Mouse (Mus musculus) CD4-positive, CD25-positive, alpha-beta regulatory T cell, adult 4 months (primary cell): ENCODE measurements at regions not wholly inside any gene's neighbourhood (a gene's known extent, or its start where the extent isn't known, plus 50 kb on each side); places are given as distances from the start of the nearest gene placed in this dataset.

Source experiments
- ATAC-seq: one replicate; pipeline ENCODE4 v1.8.0; 2017

DNA sequence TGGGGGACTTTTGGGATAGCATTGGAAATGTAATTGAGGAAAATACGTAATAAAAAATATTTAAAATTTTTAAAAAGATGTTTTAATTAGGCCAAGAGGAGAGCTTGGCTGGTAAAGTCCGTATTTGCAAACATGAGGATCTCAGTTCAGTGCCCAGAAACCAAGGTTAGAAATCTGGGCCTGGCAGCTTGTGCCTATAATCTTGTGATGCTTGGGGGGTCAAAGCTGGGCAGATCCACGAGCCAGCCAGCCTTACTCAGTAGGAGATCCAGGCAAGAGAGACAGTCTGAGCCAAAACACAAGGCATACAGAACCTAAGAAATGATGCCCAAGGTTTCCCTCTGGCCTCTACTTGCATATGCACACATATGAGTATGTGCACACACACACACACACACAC lies 54.1 kb upstream of the Cxadr start:
- ATAC-seq, result no peak

DNA sequence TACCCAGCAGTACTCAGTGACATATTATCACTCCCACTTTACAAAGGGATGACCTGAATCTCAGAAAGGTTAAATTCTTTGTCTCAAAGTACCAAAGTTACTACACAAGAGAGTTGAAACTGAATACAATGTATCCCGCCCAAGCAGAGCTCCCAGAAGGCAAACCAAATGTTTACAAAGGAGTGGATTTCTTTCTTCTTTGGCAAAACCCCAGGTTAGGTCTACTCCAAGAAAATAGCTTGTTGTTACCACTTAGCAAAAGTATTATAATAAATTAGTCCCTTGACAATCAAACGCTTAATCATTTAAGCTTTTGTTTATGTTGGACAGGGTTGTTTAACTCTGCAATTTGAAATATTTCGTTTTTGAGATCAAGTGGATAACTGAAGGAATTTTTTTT lies 58.6 kb upstream of the Cxadr start:
- no peak for ATAC-seq

DNA sequence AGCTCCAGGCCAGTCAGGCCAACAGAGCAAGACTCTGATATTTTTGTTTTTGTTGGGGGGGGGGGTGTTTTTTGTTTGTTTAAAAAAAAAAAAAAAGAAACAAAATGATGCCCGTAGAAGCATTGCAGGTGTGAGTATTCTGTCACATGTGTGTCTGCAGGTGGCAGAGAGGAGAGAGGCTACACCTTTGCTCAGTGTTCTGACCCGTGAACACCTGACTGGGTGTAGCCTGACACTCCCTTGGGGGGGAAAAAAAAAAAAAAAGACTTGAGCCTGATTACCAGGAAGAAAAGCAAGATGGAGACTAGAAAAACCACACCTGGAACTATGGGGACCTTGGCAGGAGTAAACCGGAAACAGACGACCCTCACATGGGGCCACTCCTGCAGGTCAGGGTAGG lies 61.1 kb upstream of the Cxadr start:
- no peak for ATAC-seq

DNA sequence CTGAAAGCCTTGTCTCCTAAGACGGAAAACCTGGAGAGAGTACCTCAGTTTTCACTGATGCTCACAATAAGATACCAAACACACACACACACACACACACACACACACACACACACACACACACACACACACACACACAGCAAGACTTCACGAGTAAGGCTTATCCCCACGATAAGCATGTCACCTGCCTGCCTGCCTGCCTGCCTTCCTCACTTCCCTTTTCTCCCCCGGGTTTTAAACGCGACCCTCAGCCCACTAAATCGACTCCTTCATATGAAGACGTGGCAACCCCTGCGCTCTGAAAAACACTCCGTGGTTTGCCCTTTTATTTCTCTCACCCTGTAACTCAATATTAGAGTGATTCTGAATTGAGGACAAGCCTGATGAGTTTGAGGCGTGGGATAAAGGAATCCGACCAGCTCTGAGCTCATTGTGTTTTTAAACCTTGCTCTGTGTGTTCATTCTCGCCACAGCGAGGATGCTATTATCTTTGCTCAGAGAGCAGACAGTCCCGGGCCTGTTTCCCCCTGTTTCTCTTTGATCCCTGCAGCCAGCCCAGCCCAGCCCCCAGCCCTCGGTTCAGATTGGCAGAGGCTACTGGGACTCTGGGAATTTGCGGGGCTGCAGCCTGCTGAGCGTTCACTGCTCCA lies 63.1 kb upstream of the Cxadr start:
- ATAC-seq, result peak; percentile 21

DNA sequence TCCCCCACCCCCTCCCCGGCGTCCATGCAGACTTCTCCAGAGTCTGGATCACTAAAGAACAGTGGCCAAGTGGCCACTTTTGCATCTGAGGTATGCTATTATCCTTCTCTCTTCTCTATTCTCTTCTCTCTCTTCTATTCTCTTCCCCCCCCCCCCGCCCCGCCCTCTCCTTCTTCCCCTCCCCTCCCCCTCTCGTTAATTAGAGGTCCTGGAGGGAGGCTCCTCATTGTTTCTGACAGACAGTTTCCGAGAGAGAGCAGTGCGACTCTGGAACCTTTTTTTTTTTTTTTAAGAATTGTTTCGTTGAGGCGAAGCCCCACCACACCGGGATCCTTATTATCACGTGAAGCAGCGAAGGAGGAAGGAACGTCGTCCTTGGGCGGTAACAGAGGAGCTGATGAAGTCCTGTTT lies 63.6 kb upstream of the Cxadr start:
- peak; percentile 13 for ATAC-seq

DNA sequence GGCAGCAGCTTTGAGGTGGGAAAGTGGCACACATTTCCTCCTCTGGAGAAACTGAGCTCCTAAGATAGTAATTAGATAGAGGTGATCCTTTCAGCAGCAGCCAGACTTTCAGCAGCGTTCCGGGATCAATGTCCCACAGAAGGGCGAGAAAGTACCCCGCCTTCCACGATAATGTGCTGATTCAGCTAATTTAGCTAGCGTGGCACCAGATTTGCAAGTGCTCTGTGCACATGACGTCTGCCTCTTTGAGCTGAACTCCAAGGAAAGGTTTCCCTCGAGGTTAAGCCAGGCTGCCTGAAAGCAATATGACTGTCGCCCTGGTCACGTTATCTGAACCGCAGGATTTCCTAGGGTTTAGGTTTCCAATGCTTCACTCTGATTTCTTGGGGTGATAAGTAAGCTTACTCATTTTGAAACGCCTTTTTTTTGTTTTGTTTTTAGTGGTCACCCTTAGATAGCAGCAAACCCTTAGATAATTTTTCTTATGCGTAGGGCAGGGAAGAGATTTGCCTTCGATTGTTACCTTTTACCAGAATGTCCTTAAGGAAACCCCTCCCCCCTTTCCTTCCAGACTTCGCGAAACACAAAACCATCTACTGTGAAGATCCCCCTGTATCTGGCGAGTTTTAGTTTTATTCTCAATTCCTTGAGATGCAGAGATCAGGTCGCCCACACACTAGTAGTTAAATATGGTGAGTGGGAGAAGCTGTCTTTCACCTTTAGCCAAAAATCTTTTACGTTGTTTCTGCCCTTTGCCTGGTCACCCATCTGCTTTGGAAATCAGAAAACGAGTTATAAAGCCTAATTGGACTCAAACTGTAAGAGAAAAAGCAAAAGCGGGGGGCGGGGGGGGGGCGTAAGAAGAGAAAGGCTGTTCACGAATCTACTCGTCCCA lies 64.3 kb upstream of the Cxadr start:
- ATAC-seq, result peak; percentile 55

DNA sequence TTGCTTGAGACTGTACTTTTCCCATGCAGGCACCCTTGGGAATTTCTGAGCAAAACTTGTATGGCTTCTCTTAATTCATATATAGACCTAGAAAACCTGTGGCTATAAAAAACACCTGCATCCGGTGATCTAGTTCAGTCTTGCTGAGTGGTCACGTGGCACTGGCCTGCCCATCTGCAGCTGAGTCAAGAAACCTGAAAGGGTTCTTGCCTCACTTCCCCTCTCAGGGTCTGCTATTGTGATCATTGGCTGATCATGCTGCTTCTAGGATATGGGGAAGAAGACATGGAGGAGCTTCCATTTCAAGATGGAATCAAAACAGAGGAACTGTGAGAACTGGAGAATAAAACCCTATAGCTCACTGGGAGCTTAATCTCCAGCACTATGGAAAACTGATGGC lies 69.1 kb upstream of the Cxadr start:
- no peak for ATAC-seq

DNA sequence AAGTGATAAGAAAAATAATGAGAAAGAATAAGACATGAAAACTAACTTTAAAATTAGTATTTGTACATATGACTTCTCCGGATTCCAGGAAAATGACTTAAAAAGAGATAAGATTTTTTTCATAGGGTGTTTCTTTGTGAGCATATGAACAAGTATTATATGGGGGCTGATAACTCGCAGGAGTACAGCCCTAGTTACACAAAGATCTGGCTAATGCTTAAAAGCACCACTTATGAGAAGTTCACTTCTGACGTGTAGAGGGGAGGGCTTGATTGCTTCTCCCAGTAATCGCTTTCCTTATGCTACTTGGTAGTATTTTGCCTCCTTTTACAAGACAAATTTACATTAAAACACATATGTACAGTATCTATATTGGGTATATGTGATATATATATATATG lies 72.3 kb upstream of the Cxadr start:
- ATAC-seq, result no peak

DNA sequence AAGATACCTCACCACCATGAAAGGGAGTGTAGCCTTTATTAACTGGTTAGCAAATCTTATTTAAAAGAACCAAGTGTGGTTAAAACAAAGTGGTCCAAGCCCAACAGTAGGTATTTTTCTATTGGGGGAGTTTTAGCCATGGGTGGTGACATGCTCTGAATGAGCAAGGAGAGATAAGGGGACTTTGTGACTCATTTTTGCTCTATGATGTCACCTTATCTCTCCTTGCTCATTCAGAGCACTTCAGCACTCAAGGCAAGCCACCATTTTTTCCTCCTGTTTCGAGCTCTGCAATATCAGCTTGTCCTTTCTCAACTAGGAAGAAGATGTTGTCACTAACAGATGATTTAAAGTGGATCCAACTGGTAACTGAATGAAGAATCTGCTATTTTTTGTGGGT lies 78.9 kb upstream of the Cxadr start:
- ATAC-seq, result no peak

DNA sequence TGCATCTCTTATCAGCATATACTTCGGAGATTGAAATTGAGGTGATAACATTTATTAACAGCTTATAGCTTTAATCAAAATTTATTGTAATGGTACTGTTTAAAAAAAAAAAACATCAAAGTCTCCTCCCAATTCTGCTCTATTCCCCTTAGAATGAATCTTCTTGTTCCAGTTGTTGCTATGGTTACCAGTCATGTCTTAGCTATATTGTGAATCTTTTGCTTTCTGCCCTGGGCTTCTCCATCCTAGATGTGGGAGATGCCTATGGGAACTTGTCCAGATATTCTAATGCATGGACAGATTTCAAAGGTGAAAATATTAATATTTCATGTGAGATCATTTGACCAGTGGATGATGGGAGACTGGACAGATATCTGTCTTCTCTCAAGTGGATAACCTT lies 79.5 kb upstream of the Cxadr start:
- ATAC-seq, result no peak

DNA sequence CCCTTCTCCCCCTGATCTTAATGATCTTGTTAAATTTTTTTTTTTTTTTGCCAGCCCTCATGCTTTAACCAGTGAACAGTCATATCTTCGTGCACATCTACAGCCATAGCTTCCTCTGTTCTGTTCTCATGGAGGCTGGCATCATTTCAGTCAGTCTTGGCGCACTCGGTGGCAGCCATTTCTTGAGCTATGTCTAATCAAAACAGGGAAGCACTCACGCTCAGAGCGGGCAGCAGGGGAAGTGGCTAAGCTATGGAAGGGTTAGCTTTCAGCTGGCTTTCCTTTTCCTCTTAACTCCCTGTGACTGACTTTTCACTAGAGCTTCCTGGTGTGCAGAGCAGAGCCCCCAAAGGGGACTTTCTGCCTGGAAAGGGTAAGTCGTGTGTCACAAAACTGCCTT lies 83.7 kb upstream of the Cxadr start:
- peak; percentile 53 for ATAC-seq

DNA sequence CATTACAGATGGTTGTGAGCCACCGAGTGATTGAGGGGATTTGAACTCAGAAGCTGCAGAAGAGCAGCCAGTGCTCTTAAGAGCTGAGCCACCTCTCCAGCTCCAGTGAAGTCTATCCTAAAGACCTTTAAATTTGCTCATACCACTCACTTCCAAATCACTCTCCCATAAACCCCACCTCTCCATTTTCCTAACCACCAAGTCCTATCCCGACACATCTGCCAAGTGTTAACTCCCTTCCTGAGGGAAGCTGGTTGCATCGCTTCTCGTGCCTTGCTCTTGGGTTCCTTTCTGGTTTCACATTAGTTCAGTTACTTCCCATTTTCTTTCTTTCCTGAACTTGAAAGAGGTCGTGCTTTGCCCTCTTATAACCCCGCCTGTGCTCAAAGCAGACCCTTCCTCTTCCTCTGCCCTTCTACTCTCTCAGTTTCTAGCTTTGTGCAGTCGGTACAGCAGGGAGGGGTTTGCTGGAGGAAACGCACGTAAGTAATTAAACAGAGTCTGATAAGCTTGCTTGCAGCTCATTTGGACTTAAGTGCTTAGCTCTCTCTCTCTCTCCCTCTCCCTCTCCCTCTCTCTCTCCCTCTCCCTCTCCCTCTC lies 84.4 kb upstream of the Cxadr start:
- peak; percentile 63 for ATAC-seq

DNA sequence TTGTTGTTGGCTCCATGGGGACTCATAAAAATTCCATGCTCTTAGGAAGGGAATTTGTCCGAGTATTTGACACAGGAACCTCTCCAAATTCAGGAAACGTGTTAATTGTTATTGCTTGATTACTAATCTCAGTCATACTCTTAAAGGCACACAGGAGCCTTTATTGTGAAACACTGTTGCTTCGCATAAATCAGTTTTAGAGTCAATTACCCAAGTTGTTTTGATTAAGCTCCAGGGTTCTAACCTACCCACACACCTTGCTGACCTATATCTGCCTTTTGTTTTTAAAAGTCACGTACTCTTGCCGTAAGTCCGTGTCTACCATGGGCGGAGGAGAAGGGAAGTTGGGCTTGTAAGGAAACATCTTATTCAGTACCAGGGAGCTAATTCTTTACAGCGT lies 89.6 kb upstream of the Cxadr start:
- no peak for ATAC-seq

DNA sequence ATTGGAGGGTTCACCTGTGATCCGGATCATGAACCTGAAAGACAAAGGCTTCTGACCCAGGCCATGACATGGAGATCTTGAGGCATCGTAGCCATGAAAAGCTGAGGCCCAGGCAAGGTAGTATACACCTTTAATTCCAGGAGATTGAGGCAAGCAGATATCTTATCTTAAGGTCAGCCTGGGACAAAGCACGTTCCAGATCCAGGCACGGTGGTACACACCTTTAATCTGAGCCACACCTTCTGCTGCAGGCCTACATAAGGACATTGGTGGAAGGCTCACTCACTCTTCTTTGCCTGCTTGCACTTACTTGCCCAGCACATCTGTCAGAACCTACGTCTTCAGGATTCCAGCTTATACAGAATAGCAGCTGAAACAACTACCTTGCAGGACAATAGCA lies 93.0 kb upstream of the Cxadr start:
- ATAC-seq, result no peak

DNA sequence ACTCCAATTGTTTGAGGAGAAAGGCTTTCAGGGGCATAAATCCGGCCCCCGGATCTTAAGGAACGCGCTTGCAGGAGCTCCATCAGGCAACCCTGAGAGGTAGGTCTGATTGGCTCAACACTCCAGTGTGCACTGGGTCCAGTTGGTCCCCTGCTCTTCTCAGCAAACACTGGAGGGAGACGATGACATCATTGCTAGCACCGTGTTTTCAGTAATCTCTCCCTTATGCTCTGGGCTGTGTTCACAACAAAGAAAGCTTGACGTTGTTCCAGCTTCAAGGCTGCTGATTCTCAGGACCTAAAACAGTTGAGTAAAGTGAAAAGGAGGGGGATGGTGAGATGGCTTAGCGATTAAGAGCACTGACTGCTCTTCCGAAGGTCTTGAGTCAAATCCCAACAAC lies 97.0 kb upstream of the Cxadr start:
- ATAC-seq, result no peak

DNA sequence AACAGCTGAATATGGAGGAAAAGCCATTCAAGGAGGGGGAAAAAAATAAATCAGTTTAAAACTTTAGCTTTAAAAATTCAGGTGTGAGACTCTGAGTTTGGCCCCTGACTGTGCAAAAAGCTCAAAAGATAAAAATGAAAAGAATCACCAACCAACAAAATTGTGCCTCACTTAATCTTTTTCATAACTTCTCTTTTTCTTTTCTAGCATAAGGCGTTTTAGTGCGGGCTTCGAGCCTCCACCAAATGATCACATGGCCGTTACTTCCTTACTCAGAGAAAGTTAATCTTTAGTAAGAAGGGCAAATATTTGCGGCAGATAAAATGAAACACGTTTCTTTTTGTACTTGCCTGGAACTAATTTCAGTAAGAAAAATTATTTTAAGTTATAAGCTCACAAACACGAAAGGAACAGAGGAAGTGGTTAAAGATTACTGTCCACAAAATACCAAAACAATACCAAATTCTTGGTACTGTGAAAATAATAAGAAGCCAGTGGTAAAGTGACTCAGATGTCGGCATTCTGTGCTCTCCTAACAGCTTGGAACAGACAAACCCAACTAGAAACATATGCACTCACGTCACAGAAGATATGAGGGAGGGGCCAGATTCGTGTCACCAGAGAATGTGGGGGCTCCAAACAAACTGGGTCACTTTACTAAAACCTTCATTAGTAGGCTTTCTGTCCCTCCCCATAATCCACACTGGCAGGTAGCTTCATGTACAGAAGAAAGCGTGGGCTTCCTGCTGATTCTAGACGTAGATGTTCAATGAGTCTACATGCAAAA lies 101.1 kb upstream of the Cxadr start:
- peak; percentile 38 for ATAC-seq

DNA sequence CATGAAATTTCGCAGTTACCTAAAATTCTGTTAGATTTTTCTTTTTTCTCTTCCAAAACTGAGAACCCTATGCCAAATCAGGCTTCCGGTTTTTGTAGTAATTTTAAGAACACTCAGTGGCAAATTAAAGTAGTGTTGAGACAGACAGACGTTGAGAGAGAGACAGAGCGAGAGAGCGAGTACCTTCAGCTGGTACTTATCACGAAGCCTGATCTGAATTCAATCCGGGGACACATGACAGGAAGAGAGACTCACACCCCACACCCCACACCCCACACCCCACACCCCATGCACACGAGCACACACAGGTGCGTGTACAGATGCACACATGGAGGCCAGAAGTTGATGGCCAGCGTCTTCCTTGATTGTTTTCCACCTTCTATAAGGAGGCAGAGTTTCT lies 102.0 kb upstream of the Cxadr start:
- ATAC-seq, result peak; percentile 30

DNA sequence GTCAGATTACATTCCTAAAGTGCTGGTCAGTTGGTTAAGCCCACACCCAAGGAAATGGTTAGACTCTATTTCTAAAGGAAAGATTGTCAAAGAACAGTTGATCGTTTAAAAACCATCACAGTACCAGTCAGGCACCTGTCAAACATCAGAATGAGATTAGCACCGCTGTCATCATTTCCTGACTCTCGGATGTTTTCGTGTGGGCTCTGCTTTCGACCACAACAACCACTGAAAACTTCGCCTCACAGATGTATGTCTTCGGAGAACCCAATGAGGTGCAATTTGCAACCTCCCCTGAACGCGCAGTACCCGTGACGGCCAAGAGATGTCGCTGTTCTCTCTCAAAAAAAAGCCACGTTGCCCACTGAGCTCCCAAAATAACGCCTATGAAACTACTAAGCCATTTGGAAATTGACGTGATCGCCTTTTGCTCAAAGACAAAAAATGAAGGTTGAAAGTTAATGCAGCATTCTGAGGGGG lies 102.6 kb upstream of the Cxadr start:
- ATAC-seq, result peak; percentile 78

DNA sequence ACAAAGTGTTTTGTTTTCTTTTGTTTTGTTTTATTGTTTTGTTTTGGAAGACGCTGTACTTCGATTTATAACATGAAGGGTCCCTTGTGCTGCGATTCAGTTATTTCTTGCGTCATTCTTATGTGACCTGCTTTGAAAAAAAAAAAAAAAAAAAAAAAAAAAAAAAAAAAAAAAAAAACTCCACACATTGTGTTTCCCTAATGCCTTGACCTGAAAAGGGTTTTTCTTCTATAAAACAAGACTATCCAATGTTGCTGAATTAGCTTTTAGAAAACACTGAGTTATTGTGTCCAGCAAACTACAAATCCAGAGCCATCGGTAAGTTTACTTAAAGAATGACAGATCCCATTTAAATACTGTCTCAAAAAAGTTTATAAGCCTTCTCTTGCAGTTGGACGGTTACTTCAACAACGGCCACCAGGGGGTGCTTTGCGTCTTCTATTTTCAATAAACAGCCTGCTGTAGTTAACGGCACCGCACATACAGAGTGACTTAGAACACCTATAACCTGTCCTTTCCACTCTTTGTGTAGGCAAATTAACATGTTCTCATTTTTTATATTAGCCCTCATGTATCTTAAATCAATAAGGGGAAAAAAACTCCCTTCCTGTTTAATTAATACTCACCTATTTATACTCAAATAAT lies 103.9 kb upstream of the Cxadr start:
- peak; percentile 50 for ATAC-seq

DNA sequence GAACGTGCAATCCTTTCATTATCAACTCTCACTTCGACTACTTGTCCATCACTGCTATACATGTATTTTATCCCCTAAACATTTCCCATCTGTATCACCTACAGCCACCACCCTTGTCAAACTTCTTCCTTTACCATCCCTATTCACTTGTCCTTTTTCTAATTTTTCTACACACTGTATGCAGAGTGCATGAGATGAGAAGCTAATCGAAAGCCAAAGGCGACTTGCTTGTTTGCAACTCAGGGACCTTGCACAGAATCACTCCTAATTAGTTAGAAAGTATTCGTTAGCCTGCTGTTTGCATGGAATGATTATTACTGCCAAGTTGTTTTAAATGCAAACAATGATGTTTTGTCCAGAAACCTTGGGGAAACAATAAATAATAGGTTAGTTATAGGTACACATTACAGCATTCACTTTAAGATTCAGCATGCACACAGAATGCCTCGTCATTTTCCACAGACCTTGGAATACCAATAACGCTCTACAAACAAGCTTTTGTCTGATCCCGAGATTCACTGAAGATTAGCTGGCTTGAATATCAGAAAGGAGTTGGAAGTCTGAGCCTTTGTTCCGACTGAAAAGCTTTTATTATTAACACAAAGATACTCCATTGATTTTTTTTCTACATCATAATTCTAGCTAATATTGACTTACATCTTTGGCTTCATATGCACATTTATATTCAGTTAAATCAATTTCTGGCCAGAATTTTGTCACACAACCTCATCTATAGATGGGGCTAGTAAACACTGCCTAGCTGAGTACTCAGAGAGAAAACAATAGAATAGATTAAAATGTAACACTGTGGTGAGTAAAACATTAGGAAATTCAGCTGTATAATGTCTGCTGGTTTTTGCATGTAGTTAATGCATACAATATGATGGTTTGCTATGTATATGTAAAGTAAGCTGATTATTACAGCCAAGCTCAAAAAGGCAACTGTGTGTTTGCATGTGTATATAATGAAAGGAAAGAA lies 130.4 kb upstream of the Cxadr start:
- ATAC-seq, result no peak

DNA sequence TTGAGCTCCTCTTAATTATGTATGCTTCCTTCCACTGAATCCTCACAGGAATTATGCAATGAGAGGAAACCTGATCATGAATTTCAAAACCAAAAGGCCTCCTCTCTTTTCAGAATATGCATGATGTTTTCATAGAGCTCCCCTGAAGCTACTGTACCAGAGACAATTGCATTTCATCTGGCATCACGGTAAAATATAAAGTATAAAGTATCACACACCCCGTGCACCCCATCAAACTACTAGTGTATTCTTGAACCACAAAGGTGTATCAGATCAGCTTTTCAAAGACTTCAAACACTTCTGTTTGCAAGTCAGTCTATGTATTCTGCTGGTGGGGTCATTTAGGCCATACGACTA lies 144.4 kb upstream of the Cxadr start:
- ATAC-seq, result no peak
